Comparison of ENCODE assay signal across 9 mouse cellular contexts in genomic region chr8:121474898-121475284, GRCm38 (mm10).
DNase-seq lines count a peak whose midpoint lies in the region; ATAC-seq and TF ChIP-seq lines count a peak whose summit lies in the region.
"Had no signal": no experiment of that assay in that cellular context is flagged by ENCODE, and none has a peak within 500 bp of the region (broad histone marks: within the 10 kb centered on the region; RNA-seq: fewer than 3 reads in every experiment).

No protein-coding gene starts in this region.

- DNase-seq in kidney, adult 2 months, result no peak
- no peak for DNase-seq in embryonic facial prominence, embryonic 14.5 days (ENCODE audit: low spot score)
- no peak for DNase-seq in hindbrain, embryonic 11.5 days (ENCODE audit: low spot score)
- DNase-seq in thymus, postnatal 10 days (ENCODE audit: low spot score in 2 of 2), result no peak
- DNase-seq in gastrocnemius, postnatal 10 days, result no peak
- DNase-seq: right cerebral cortex, postnatal 25 days had no signal

- H3K4me3 ChIP-seq in kidney, embryonic 15.5 days (replicated peaks), result peak overlapping the region; percentile 23
- H3K4me3 ChIP-seq in kidney, adult 2 months (ENCODE audit: insufficient read depth, low read depth, low read length), result no peak overlapping the region
- H3K4me3 ChIP-seq in embryonic facial prominence, embryonic 14.5 days (ENCODE audit: low read depth, low read length), result peak overlapping the region; percentile 5; the same call in 1 of the 2 replicates
- H3K4me3 ChIP-seq in hindbrain, embryonic 11.5 days (ENCODE audit: low read depth, low read length), result no peak overlapping the region
- H3K4me3 ChIP-seq: liver, embryonic 15.5 days had no signal

- TF ChIP-seq CTCF in kidney, adult 2 months (conservative IDR thresholded peaks at IDR 0.05; ENCODE audit: insufficient read depth, insufficient read length, low read depth, low read length), result no peak

- peak overlapping the region; percentile 54 for H3K4me2 ChIP-seq in kidney, embryonic 15.5 days
- H3K4me2 ChIP-seq in embryonic facial prominence, embryonic 14.5 days (ENCODE audit: low read depth, low read length), result peak overlapping the region; percentile 42
- peak overlapping the region; percentile 17 for H3K4me2 ChIP-seq in hindbrain, embryonic 11.5 days (replicated peaks; ENCODE audit: low read depth, low read length)
- H3K4me2 ChIP-seq: liver, embryonic 15.5 days had no signal

- no peaks in the 10 kb centered on the region for H3K36me3 ChIP-seq in kidney, embryonic 15.5 days
- no peaks in the 10 kb centered on the region for H3K36me3 ChIP-seq in kidney, adult 2 months (ENCODE audit: control insufficient read depth, insufficient read depth, low read length)
- H3K36me3 ChIP-seq in embryonic facial prominence, embryonic 14.5 days (ENCODE audit: control insufficient read depth, insufficient read depth, low read length), result no peaks in the 10 kb centered on the region
- H3K36me3 ChIP-seq in hindbrain, embryonic 11.5 days (ENCODE audit: control insufficient read depth, insufficient read depth, low read length), result no peaks in the 10 kb centered on the region
- H3K36me3 ChIP-seq: liver, embryonic 15.5 days had no signal

- no peak for TF ChIP-seq POLR2A in kidney, adult 2 months (IDR thresholded peaks at IDR 0.05; ENCODE audit: low read depth, low read length)

- peaks cover 38% of the 10 kb centered on the region for H3K4me1 ChIP-seq in kidney, embryonic 15.5 days
- H3K4me1 ChIP-seq in kidney, adult 2 months (ENCODE audit: control insufficient read depth, insufficient read depth, low read length), result no peaks in the 10 kb centered on the region
- H3K4me1 ChIP-seq in embryonic facial prominence, embryonic 14.5 days (ENCODE audit: control insufficient read depth, insufficient read depth, low read length), result peaks cover 33% of the 10 kb centered on the region
- H3K4me1 ChIP-seq in hindbrain, embryonic 11.5 days (replicated peaks; ENCODE audit: control insufficient read depth, insufficient read depth, low read length), result no peaks in the 10 kb centered on the region

- peak; percentile 38; the same call in 1 of the 2 replicates for ATAC-seq in kidney, embryonic 15.5 days (replicated peaks; ENCODE audit: low FRiP score)
- 0 out of 2 replicates have a peak, but pooled peaks have one; percentile 42 for ATAC-seq in embryonic facial prominence, embryonic 14.5 days (ENCODE audit: low read depth)
- ATAC-seq in hindbrain, embryonic 11.5 days (ENCODE audit: low FRiP score), result no peak
- 0 out of 2 replicates have a peak, but pooled peaks have one; percentile 17 for ATAC-seq in megakaryocyte progenitor cell, adult 5-6 weeks (replicated peaks; ENCODE audit: poor library complexity)

- H3K9me3 ChIP-seq in kidney, embryonic 15.5 days (replicated peaks), result no peaks in the 10 kb centered on the region
- no peaks in the 10 kb centered on the region for H3K9me3 ChIP-seq in embryonic facial prominence, embryonic 14.5 days (ENCODE audit: control insufficient read depth, low read length)
- H3K9me3 ChIP-seq in hindbrain, embryonic 11.5 days (ENCODE audit: control insufficient read depth, low read length), result no peaks in the 10 kb centered on the region
- H3K9me3 ChIP-seq: liver, embryonic 15.5 days had no signal

- peaks cover 10% of the 10 kb centered on the region for H3K27me3 ChIP-seq in kidney, embryonic 15.5 days
- H3K27me3 ChIP-seq in kidney, adult 2 months (replicated peaks; ENCODE audit: control insufficient read depth, insufficient read depth, low read length), result no peaks in the 10 kb centered on the region
- H3K27me3 ChIP-seq in embryonic facial prominence, embryonic 14.5 days (replicated peaks; ENCODE audit: control insufficient read depth, insufficient read depth, low read length), result no peaks in the 10 kb centered on the region
- no peaks in the 10 kb centered on the region for H3K27me3 ChIP-seq in hindbrain, embryonic 11.5 days (ENCODE audit: control insufficient read depth, insufficient read depth, low read length)

- no peak overlapping the region for H3K27ac ChIP-seq in kidney, embryonic 15.5 days
- no peak overlapping the region for H3K27ac ChIP-seq in kidney, adult 2 months (ENCODE audit: insufficient read depth, low read depth, low read length)
- H3K27ac ChIP-seq in embryonic facial prominence, embryonic 14.5 days (replicated peaks; ENCODE audit: low read depth, low read length), result no peak overlapping the region
- H3K27ac ChIP-seq in hindbrain, embryonic 11.5 days (ENCODE audit: low read depth, low read length), result no peak overlapping the region
- H3K27ac ChIP-seq: liver, embryonic 15.5 days had no signal

- 1% methylated on average over 18 of the region's 18 CpGs for WGBS in kidney, embryonic 15.5 days
- 7% methylated on average over 18 of the region's 18 CpGs for WGBS in kidney, adult 2 months
- WGBS in embryonic facial prominence, embryonic 14.5 days, result 3% methylated on average over 15 of the region's 18 CpGs
- 10% methylated on average over 16 of the region's 18 CpGs for WGBS in hindbrain, embryonic 11.5 days

- no peak overlapping the region for H3K9ac ChIP-seq in kidney, embryonic 15.5 days
- H3K9ac ChIP-seq in embryonic facial prominence, embryonic 14.5 days (ENCODE audit: low read depth, low read length), result 0 out of 2 replicates have a peak overlapping the region, but pooled peaks have one; percentile 16
- H3K9ac ChIP-seq in hindbrain, embryonic 11.5 days (ENCODE audit: low read depth, low read length), result no peak overlapping the region
- H3K9ac ChIP-seq: liver, embryonic 15.5 days had no signal

Comparison
In these comparisons a context has a peak if more than half of its experiments do, and no peak if none do; other contexts are left out.
1. H3K4me3 ChIP-seq: peak in kidney, embryonic 15.5 days (single experiment) and embryonic facial prominence, embryonic 14.5 days (single experiment); none in kidney, adult 2 months (single experiment) and hindbrain, embryonic 11.5 days (single experiment).
2. Peak in every context shown above with its lines, with median percentiles within 50 percentile points of each other: H3K4me2 ChIP-seq.